Mouse (Mus musculus) spleen, postnatal 4 days (tissue): ENCODE results near the gene Hist3h2a.

Experiments
- DNase-seq, 2 experiments: peaks; one replicate each; pipeline ENCODE4 v3.0.0; 2022; ENCODE audit warnings: low spot score in 2 of 2

Gene Hist3h2a

DNA sequence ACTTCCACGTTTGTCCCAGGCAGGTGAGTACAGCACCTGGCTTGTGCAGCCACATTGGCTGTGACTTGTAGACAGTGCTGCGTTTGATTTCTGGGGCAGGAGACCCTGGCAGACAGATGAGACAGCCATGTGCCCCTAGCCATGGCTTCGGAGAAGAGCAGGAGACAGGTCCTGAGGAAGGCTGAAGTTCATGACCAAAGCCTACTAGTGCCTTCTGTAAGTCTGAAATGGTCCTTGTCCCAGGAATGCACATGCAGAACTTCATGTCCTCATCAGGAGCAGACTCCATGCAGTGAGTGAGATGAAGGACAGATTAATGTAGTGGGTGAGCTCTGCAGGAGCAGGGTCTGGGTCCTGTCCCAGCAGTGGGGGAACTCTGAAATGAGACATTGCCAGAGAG, 37.4 kb downstream of the Hist3h2a start:
- DNase-seq = no peak

DNA sequence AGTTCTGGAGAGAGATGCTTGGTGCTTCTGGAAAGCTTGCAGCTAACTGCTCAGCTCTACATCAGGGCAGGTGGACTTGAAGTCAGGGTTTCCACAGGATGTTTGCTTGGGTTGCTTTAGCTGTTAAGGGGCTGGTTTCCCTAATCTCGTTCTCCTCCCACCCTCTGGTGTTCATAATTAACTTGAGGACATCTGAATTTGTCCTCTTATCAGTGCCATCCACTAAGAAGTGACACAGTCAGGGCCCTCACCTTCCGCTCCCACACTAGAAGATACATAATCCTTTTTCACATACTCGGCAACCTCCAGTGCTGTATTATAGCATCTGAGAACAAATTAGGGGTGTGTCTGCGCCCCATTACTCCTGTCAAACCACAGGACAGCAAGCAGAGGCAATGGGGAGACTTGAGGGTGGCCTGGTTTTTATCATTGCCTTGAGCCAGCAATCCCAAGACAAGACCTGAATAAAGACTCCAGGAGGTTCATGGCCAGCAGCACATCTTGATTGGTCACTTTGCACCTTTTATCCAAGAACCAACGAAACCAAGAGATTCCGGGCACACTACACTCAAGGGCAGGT, 38.7 kb downstream of the Hist3h2a start:
- DNase-seq = no peak

DNA sequence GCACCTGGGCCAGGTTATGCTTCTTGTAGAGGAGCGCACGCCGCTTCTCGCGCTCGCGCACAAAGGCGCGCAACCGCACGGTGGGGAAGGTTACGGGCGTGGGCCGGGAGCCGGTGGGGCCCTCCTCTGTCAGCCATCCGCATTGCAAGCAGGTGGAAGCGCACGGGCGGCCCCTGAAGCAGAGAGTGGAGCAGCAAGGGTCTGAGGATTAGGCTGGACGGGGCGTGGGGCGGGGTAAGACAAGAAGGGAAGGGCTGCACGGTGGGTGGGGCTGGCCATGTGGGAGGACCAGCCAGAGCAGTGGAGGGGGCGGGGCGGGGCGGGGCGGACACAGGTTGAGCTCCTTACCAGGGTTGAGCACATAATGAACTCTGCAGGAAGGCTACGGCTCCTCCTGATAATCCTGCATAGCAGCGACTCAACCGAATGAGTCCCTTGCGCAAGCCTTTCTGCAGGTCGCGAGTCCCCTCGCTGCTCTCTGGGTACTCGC, 39.9 kb downstream of the Hist3h2a start:
- peak; percentile 59 to 80 for DNase-seq

DNA sequence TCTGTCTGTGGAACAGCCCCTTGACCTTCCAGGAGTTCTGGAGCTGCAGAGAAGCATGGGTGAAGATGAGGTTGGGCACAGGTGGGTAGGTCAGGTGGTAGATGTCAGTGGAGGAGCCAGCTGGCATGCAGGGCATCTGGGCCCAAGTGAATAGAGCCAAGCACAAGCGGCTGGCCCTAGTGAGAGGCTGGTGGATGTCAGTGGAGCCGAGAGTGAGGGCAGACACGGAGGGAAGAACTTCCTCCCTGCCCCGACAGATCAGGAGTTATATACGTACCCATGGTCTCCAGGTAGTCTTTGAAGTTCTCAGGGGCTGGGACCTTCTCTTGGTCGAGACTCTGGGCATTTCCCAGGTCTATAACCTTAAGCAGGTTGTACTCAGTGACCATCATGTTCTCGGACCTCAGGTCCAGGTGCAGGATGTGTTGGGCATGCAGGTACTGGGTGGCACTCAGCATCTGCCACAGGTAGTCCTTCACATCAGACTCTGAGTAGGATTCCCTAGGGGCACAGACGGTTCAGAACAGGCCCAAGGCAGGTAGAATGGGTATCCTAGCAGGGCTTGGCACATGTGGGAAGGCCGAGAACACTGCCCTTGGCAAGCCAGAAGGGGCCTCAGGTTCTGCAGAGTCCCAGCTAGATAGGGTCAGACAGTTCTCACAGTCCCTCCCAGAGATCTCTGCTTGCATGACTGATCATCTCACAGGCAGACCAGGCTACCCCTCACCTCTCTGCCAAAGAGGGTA, 40.7 kb downstream of the Hist3h2a start:
- no peak for DNase-seq

DNA sequence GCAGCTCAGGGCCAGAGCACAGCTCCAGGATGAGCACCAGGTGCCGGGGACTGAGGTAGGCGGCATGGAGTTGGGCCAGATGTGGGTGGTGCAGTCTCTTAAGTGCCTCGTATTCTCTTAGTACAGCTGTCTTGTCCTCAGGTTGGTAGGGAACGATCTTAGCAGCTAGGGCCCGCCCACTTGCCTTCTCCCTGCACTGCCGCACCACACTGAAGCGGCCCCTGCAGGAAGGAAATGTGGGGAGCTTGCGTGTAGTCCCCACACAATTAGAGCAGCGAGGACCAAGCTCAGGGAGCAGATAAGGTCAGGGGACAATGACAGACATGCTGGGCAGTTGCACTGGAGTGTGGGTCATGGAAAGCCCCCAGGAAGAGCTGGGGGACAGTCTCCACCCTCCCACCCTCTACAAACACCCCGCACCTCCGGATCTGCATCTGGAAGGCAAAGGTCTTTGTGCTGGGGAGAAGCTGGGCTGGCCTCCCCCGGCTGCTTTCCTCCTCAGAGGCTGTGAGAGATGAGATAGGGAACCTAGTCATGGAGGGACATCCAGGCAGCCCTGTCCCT, 41.4 kb downstream of the Hist3h2a start:
- no peak for DNase-seq

DNA sequence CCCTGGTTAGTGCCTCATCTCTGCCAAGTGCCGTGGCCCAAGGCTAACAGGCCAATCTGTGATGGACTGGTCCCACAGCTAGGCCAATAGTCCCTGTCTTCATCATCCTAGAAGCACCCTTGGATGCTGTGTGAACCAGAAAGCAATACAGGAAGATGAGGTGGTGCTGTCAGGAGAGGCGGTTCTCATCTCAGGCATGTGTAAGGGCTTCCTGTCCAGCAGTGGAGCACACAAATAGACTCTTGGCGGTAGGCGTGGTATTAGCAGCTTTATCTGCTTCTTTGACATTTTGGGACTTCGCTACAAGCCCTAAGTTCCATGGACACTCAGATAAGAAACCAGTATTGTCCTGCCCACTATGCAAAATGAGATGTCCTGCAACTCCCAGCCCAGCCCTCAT, 43.1 kb downstream of the Hist3h2a start:
- DNase-seq = no peak

DNA sequence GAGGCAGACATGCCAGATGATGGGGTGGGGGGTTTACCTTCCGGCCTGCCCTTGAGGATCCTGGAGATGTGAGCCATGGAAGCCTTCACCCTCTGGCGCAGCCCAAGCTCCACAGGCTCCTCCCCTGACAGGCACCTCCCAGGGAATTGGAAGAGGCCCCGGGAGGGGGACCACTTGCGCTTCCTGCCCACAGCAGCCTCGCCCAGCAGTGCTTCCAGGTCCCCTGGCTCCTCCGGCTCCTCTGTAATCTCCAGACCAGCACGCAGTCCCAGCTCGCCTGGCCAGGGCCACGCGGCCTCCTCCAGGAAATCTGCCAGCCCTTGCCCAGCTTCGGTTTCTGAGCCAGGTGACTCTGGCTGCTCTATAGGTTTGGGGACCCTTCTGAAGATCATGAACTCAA, 44.7 kb downstream of the Hist3h2a start:
- DNase-seq = no peak

DNA sequence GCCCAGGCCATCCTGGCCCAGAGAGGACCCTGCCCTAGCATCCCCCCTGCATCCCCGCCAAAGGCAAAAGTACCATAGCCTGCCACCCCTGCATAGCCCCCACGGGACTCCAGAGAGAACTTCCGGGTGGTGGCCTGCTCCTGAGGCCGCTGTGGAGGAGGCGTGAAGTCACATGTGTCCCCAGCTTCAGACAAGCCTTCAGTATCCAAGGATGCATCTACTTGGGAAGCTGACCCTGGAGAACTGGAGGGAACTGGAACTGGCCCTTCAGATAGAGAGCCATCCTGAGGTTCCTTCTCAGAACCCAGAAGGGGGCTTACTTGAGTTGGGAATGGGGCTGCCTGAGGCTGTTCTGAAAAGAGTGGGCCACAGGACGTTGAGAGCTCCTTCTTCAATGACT, 45.3 kb downstream of the Hist3h2a start:
- no peak for DNase-seq

DNA sequence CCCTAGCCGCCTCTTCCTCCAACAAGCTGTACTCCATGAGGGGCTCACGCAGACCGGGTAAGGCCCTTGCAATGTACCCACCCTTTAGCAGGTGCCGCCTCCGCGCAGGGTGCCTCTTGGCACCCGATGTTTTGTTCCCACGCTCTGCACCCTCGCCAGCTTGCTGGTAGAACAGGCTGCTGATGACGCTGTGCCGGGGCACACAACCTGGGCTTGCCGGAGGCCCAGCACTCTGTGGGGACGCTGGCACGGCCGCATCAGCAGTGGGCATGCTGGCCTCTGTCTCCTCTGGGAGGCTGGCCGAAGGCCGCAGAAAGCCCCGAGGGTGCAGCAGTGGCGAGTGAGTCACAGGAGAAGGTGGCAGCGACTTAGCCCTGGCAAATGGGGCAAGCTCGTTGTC, 46.1 kb downstream of the Hist3h2a start:
- no peak for DNase-seq

DNA sequence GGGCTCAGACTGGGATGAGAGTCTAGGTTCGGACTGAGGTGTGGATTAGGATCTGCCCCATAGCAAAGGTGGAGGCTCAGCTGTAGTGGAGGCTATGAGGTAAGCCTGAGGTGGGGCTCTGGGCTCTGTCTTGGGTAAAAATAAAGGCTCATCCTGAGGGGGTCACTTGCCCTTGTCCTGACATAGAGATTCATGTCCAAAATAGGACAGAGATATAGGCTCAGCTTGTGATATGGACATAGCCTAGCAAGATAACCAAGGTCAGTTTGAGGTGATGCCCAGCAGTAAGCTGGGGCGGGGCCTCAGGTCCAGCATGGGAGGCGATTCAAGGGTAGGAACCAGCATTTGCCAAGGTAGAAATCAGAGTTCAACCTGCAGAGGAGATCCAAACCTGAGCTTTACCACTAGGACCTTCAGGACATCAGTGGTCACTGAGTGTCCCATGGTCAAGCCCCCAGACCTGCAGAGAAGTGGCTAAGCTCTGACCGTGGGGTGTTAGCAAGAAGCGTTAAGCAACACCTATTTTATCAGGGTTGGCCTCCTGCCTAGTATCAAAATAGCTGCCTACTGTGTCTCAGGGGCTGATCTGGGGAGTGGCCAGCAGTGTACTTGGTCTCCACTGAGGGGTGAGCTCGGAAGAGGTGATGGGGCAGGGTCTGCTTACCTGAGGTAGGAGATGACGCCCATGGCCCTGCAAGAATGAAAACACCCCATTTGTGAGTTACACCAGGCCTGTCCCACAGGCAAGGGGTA, 48.0 kb downstream of the Hist3h2a start:
- no peak for DNase-seq
